Mouse (Mus musculus): ENCODE measurements around the gene Npc2.

Npc2 gene

GRCm38 (mm10) chr12:84784604-84785381 is 11.8 kb upstream of the Npc2 start:
- DNase-seq (ENCODE audit: low spot score in 2 of 2), result peak; percentile 77 to 88

GRCm38 (mm10) chr12:84776229-84776628 is 3.3 kb upstream of the Npc2 start:
- DNase-seq (ENCODE audit: low spot score in 2 of 2), result no peak

- no peak for DNase-seq (ENCODE audit: low spot score in 2 of 2)
Observed at GRCm38 (mm10) chr12:84774376-84774775, 1.4 kb upstream of the Npc2 start.

- no peak for DNase-seq (ENCODE audit: low spot score in 2 of 2)
Observed at GRCm38 (mm10) chr12:84773476-84773875, 524 bp upstream of the Npc2 start.

GRCm38 (mm10) chr12:84771981-84772520 is 901 bp downstream of the Npc2 start:
- no peak for DNase-seq (ENCODE audit: low spot score in 2 of 2)

GRCm38 (mm10) chr12:84769624-84770023 is 3.3 kb downstream of the Npc2 start:
- DNase-seq (ENCODE audit: low spot score in 2 of 2), result no peak

GRCm38 (mm10) chr12:84767510-84767909 is 5.4 kb downstream of the Npc2 start:
- DNase-seq (ENCODE audit: low spot score in 2 of 2), result no peak

GRCm38 (mm10) chr12:84766113-84766735 is 6.7 kb downstream of the Npc2 start:
- no peak for DNase-seq (ENCODE audit: low spot score in 2 of 2)

GRCm38 (mm10) chr12:84765506-84765905 is 7.4 kb downstream of the Npc2 start:
- DNase-seq (ENCODE audit: low spot score in 2 of 2), result no peak

GRCm38 (mm10) chr12:84764756-84765155 is 8.2 kb downstream of the Npc2 start:
- DNase-seq (ENCODE audit: low spot score in 2 of 2), result no peak

- no peak for DNase-seq (ENCODE audit: low spot score in 2 of 2)
Observed at GRCm38 (mm10) chr12:84763577-84764218, 9.3 kb downstream of the Npc2 start.

- no peak for DNase-seq (ENCODE audit: low spot score in 2 of 2)
Observed at GRCm38 (mm10) chr12:84762532-84762931, 10.4 kb downstream of the Npc2 start.

- no peak for DNase-seq (ENCODE audit: low spot score in 2 of 2)
Observed at GRCm38 (mm10) chr12:84759063-84759462, 13.9 kb downstream of the Npc2 start.

GRCm38 (mm10) chr12:84756016-84756415 is 16.9 kb downstream of the Npc2 start:
- DNase-seq (ENCODE audit: low spot score in 2 of 2), result no peak

- DNase-seq (ENCODE audit: low spot score in 2 of 2), result peak; percentile 56 to 74
Observed at GRCm38 (mm10) chr12:84755008-84755695, 17.8 kb downstream of the Npc2 start.

- DNase-seq (ENCODE audit: low spot score in 2 of 2), result peak in 1 of 2 experiments; percentile 58
Observed at GRCm38 (mm10) chr12:84752131-84752977, 20.6 kb downstream of the Npc2 start.

GRCm38 (mm10) chr12:84750661-84751060 is 22.3 kb downstream of the Npc2 start:
- no peak for DNase-seq (ENCODE audit: low spot score in 2 of 2)

GRCm38 (mm10) chr12:84748134-84748533 is 24.8 kb downstream of the Npc2 start:
- DNase-seq (ENCODE audit: low spot score in 2 of 2), result no peak

- no peak for DNase-seq (ENCODE audit: low spot score in 2 of 2)
Observed at GRCm38 (mm10) chr12:84745700-84746099, 27.3 kb downstream of the Npc2 start.

- DNase-seq (ENCODE audit: low spot score in 2 of 2), result no peak
Observed at GRCm38 (mm10) chr12:84743496-84743895, 29.5 kb downstream of the Npc2 start.

- no peak for DNase-seq (ENCODE audit: low spot score in 2 of 2)
Observed at GRCm38 (mm10) chr12:84733366-84733765, 39.6 kb downstream of the Npc2 start.
